Mouse (Mus musculus) macrophage (primary cell): ENCODE results near the gene Ncaph2. TPM values are rescaled to one million over a fixed set of nuclear protein-coding genes. Genes with fewer than 3 reads are reported as not detected.
A peak's percentile ranks its signal among the peaks of the same experiment; 100 is the strongest.

Experiments used
- H3K27ac ChIP-seq: fragments of 350-480 bp; formaldehyde crosslinking; 2 replicates; pipeline ENCODE4 v1.9.0; 2021
- H3K36me3 ChIP-seq: fragments of 350-480 bp; formaldehyde crosslinking; 2 replicates; pipeline ENCODE4 v1.9.0; 2021; ENCODE audit errors: inconsistent target
- H3K4me3 ChIP-seq: fragments of 350-480 bp; formaldehyde crosslinking; 2 replicates; pipeline ENCODE4 v1.9.0; 2021; ENCODE audit errors: inconsistent target
- H3K79me2 ChIP-seq: fragments of 350-480 bp; formaldehyde crosslinking; 2 replicates; pipeline ENCODE4 v1.9.0; 2021; ENCODE audit errors: inconsistent target
- WGBS: methylation state at CpG from one replicate; pipeline ENCODE4 v1.1.7; 2026; ENCODE audit warnings: inconsistent platforms; ENCODE audit not compliant: missing documents; 5-methylcytosine and 5-hydroxymethylcytosine counted together
- polyA plus RNA-seq: library from polyadenylated mRNA; stranded (reverse); fragments of 250-400 nt; gene quantifications from 3 replicates; pipeline ENCODE4 v1.2.4, GENCODE M21; 2018; ENCODE audit warnings: inconsistent platforms

Gene Ncaph2
- polyA plus RNA-seq, 1 experiment from 2014 or later = 37.1 TPM

GRCm38 (mm10) chr15:89356372-89356771 is 853 bp downstream of the Ncaph2 start:
- Histone ChIP-seq H3K4me3 (peak overlapping the region; percentile 94), H3K36me3 (peaks cover 29% of the 10 kb centered on the region), H3K27ac (peak overlapping the region; percentile 74), H3K79me2 (peaks cover 76% of the 10 kb centered on the region)
- 0% methylated on average over 15 of the region's 15 CpGs for WGBS

DNA sequence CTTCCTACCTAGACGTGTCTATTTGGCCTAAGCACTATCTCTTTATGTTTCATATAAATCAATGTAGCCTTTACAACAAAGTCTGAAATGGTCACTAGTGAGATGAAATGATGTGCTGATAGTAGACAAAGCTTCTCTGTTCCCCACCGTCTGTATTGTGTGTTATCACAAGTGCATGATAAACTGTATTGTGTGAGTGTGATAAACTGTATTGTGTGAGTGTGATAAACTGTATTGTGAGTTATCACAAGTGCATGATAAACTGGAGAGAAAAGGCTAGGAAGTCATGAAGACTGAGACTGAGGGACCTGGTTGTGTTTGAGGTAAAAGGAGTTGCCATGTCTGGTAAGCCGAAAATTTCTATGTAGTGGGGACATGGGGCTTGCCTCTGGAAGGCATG is 3.3 kb downstream of the Ncaph2 start:
- H3K4me3 ChIP-seq = no peak overlapping the region
- 98% methylated on average over 3 of the region's 3 CpGs for WGBS
- peaks cover 88% of the 10 kb centered on the region for H3K79me2 ChIP-seq
- peaks cover 35% of the 10 kb centered on the region for H3K36me3 ChIP-seq
- no peak overlapping the region for H3K27ac ChIP-seq

GRCm38 (mm10) chr15:89363051-89363450 is 7.5 kb downstream of the Ncaph2 start:
- Histone ChIP-seq H3K79me2 (peaks cover 47% of the 10 kb centered on the region), H3K36me3 (peaks cover 78% of the 10 kb centered on the region), H3K4me3 (no peak overlapping the region), H3K27ac (no peak overlapping the region)
- WGBS = 93% methylated on average over 7 of the region's 7 CpGs

DNA sequence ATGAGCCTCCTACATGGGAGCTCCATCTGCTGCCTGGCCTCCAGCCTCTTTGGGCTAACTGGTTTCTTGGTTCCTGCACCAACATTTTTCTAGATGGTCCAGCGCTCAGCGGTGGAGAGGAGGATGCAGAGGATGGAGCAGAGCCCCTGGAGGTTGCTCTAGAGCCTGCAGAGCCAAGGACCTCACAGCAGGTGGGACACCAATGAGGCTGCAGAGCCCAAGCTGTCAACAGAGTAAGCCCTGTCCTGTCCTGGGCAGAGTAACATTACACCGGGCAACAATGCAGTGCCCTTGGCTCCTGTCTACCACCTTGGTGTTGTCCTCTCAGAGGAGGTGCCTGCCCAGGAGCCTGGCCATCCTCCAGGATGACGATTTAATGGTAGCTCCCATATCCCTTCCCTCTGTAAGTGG is 9.6 kb downstream of the Ncaph2 start:
- Histone ChIP-seq H3K36me3 (peaks cover 95% of the 10 kb centered on the region), H3K27ac (no peak overlapping the region), H3K4me3 (no peak overlapping the region), H3K79me2 (peaks cover 26% of the 10 kb centered on the region)
- WGBS = 100% methylated on average over 4 of the region's 4 CpGs

DNA sequence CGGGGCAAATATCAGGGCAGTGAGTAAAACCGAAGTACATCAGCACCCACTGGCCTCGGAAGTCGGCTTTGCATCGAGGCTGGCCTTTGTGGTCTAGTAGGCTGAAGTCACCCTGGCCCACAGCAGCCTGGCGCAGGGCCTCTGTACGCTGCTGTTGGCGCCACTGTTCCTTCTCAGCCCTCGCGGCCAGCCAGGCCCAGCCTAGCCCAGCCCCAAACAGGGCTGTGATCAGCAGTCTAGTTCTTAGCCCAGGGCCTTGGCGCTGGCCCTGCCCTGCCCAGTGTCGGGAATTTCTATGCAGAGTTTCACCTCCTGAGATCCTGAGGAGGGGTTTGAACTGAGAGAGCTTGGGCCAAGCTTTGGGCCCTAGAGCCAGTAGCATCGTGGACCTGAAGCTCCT is 16.5 kb downstream of the Ncaph2 start:
- no peak overlapping the region for H3K27ac ChIP-seq
- H3K36me3 ChIP-seq = peaks cover 40% of the 10 kb centered on the region
- WGBS = 84% methylated on average over 13 of the region's 13 CpGs
- H3K79me2 ChIP-seq = peaks cover 7% of the 10 kb centered on the region; the same call in 1 of the 2 replicates
- H3K4me3 ChIP-seq = no peak overlapping the region

DNA sequence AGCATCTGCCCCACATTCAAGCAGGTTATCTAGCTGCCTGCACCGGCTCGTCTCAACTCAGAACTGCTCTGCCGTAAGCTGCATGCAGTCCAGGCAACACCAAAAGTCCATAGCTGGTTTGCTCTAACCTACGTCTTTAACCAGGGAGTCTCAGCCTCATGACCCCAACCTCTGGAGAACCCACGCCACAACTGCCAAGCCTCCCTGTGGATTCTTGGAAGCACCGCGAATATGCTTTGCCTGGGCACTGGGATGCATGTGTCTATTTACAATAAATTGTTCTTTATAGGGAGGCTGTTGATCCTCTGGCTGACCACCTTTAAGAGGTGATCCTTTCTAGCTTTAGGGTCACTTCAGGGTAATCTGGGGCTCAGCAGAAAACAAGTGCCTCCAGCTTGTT is 17.0 kb downstream of the Ncaph2 start:
- H3K36me3 ChIP-seq = peaks cover 36% of the 10 kb centered on the region
- peak overlapping the region; percentile 45; the same call in 1 of the 2 replicates for H3K4me3 ChIP-seq
- peaks cover 7% of the 10 kb centered on the region; the same call in 1 of the 2 replicates for H3K79me2 ChIP-seq
- WGBS = 95% methylated on average over 5 of the region's 7 CpGs
- H3K27ac ChIP-seq = no peak overlapping the region

DNA sequence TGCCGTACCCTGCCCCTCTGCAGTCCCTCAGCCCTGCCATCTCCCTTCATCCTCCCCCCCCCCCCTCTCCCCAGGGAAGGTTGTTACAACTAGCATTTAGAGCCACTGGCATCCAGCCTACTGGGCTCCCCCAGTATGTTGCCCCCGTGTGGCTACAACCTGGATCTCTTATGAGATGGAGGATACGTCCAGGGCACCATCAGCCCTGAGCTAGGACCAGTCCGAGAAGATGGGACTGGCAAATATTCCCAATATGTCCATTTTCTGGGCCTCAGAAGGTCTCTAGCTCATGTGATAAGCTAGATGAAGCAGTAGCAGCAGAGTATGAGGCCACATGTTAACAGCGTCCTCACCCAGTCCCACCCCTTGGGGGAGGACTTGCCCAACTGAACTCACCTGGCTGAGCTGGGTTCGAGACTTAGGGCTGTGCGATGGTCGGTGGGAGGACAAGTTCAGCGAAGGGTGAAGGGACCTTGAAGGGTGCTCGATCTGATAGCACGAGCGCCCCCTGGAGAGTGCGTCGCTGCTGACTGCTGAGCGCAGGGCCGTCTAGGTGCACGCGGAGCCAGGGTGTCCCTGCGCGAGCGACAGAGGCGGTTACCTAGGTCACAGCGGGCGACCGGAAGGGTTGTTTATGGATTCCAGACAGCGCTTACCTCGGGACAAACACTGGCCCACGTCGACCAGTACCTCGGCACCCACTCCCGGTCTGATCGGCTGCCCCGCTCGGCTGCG is 17.7 kb downstream of the Ncaph2 start:
- Histone ChIP-seq H3K27ac (peak overlapping the region; percentile 58), H3K79me2 (peaks cover 7% of the 10 kb centered on the region; the same call in 1 of the 2 replicates), H3K36me3 (peaks cover 29% of the 10 kb centered on the region), H3K4me3 (peak overlapping the region; percentile 45)
- WGBS = 2% methylated on average over 35 of the region's 35 CpGs

DNA sequence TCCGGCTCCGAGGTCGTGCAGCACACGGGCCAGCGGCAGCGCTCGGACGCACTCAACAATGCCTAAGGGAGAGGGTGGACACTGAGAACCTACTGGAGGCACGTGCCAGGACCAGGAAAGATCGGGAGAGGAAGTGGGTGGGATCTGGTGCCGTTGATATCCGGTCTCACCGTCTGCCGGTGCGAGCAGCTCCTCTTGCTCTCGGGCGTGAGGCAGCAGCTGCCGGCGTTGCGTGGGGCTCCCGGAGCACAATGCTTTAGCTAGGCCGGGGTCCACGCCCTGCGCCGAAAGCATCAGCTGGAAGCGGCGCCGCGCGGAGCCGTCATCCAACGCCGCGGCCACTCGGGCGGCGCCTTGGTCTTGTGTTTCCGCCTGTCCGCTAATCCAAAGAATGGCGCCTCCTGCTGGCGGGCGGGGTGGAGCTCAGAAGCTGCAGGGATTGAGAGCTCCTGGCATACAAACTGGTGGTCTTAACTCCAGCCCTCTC is 18.3 kb downstream of the Ncaph2 start, which contains the start of gene Sco2:
TSS of gene Sco2 (minus strand) at position 85 of the 487 bp plus-strand sequence.
- Histone ChIP-seq H3K4me3 (peak within 1 kb of the TSS; percentile 45), H3K27ac (peak within 1 kb of the TSS; percentile 58), H3K36me3 (peaks cover 26% of the 10 kb centered on the region), H3K79me2 (peaks cover 7% of the 10 kb centered on the region; the same call in 1 of the 2 replicates)
- under 1% methylated on average over 42 of the region's 42 CpGs for WGBS

- peaks cover 7% of the 10 kb centered on the region; the same call in 1 of the 2 replicates for H3K79me2 ChIP-seq
- WGBS = 74% methylated on average over 9 of the region's 9 CpGs
- peaks cover 21% of the 10 kb centered on the region for H3K36me3 ChIP-seq
- H3K4me3 ChIP-seq = peak overlapping the region; percentile 45; the same call in 1 of the 2 replicates
- 0 out of 2 replicates have a peak overlapping the region, but pooled peaks have one; percentile 58 for H3K27ac ChIP-seq
These were observed 18.8 kb downstream of the Ncaph2 start for GRCm38 (mm10) chr15:89374340-89374739.

DNA sequence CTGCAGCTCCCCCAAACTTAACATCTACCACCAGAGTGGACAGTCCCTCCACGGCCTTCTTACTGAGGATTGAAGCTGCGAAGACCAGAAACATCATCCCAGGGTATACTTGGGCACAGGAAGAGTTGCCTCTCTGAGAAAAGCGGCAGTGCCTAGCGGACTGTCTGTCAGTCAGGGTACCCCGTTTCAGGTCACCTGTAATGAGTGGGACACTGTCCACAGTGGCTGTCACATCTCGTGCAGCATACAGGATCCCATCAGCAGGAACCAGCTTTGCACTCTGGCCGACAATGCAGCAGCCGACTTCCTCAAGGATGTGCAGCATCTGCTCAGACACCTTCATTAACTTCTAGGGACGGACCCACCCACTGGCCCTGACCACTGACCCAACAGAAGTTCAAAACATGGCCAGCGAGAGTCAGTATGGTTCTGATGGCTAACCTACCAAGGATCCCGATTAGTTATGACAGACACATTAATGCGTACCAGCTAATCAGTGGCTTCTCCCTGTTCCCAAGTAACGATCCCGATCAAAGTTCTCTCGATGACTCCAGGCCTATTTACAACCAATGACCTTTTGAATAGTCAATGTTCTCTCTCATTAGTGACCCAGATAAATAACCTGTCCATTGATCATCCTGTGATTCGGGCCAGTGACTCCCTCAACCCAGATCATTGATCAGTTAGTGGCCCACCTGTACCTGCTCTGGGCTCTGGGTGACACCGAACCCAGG is 19.4 kb downstream of the Ncaph2 start:
- H3K79me2 ChIP-seq = peaks cover 7% of the 10 kb centered on the region; the same call in 1 of the 2 replicates
- no peak overlapping the region for H3K27ac ChIP-seq
- no peak overlapping the region for H3K4me3 ChIP-seq
- WGBS = 97% methylated on average over 17 of the region's 17 CpGs
- H3K36me3 ChIP-seq = peaks cover 15% of the 10 kb centered on the region

GRCm38 (mm10) chr15:89376040-89376439 is 20.5 kb downstream of the Ncaph2 start:
- 89% methylated on average over 7 of the region's 7 CpGs for WGBS
- H3K27ac ChIP-seq = no peak overlapping the region
- peaks cover 7% of the 10 kb centered on the region; the same call in 1 of the 2 replicates for H3K79me2 ChIP-seq
- H3K4me3 ChIP-seq = no peak overlapping the region
- peaks cover 7% of the 10 kb centered on the region for H3K36me3 ChIP-seq

DNA sequence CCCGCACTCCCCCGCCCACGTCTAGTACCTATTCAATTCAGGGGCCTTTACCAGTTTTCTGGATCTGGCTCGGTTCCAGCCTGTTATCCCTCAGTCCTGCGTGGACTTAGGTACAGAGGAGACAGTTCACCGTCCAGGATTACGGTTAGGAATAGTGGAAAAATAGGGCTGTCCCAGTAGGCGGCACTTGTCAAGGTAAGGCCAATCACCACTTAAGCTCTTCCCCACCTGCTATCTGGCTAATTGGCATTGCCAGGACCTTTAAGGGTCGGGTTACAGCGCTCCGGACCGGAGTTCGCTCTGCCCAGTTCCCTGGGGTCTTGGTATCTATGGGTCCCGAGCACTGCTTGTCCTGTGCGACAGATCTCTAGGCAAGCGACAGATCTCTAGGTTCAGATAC is 21.4 kb downstream of the Ncaph2 start, which contains the start of gene Tymp:
TSS of gene Tymp (minus strand) at position 83 of the 400 bp plus-strand sequence.
- peaks cover 7% of the 10 kb centered on the region; the same call in 1 of the 2 replicates for H3K79me2 ChIP-seq
- H3K27ac ChIP-seq = no peak within 1 kb of the TSS
- H3K4me3 ChIP-seq = no peak within 1 kb of the TSS
- WGBS = 80% methylated on average over 16 of the region's 16 CpGs
- H3K36me3 ChIP-seq = no peaks in the 10 kb centered on the region; the same call in 1 of the 2 replicates

DNA sequence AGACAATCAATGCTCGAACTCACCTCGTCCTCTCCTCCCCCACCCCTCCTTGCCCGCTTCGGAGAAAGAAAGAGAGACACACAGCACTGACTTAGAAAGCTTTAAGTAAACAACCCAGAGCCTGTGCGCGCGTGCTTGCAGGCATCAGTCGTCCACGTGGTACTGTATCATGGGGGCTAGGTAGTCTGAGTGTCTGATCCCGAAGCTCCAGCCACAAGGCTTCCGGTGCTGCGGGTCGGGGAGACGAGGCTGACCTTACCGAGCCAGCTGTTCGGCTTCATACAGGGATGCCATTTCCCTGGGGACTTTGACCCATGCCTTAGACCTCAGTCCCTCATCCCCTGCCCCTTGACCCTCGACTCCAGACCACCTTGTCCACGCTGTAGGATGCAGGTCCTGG is 21.8 kb downstream of the Ncaph2 start:
- WGBS = 37% methylated on average over 18 of the region's 18 CpGs
- no peak overlapping the region for H3K4me3 ChIP-seq
- H3K79me2 ChIP-seq = peaks cover 5% of the 10 kb centered on the region; the same call in 1 of the 2 replicates
- H3K27ac ChIP-seq = no peak overlapping the region
- no peaks in the 10 kb centered on the region for H3K36me3 ChIP-seq

- Histone ChIP-seq H3K27ac (no peak overlapping the region), H3K79me2 (no peaks in the 10 kb centered on the region; the same call in 1 of the 2 replicates), H3K36me3 (no peaks in the 10 kb centered on the region), H3K4me3 (no peak overlapping the region)
- 11% methylated on average over 45 of the region's 46 CpGs for WGBS
These were observed 22.7 kb downstream of the Ncaph2 start for GRCm38 (mm10) chr15:89377938-89378828.
